Mouse (Mus musculus): ENCODE measurements around the gene Gas7.

The Gas7 gene

DNA sequence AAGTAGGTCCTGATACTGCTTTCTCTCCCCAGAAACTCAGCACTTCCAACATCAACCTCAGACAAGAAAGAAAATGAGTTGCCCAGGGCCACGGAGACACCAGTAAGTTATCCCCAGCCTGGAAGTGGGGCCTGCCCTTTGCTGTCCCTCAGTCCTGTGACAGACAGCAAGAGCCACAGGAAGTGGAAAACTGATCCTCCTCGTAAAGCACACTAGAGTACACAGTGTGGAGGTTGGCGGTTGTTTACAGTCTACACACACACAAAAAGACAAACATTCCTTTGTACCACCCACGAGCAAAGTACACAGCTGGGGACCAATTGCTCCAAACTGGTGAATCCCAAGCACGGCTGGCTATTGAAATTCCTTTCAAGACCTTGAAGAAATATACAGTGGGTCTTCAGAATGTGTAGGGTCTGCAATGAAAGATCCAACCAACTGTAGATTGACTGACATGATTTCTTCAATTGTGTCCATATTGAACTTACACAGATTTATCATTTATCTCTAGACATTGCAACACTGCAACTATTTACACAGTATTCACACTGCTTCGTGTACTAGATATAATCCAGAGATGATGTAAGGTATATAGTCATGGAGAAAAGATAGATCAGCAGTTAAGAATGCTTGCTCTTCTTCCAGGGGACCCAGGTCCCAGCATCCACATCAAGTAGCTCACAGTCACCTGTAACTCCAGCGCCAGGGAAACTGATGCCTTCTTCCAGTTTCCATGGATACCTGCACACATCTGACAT is 267.3 kb downstream of the Gas7 start:
- DNase-seq (ENCODE audit: low spot score): no peak

DNA sequence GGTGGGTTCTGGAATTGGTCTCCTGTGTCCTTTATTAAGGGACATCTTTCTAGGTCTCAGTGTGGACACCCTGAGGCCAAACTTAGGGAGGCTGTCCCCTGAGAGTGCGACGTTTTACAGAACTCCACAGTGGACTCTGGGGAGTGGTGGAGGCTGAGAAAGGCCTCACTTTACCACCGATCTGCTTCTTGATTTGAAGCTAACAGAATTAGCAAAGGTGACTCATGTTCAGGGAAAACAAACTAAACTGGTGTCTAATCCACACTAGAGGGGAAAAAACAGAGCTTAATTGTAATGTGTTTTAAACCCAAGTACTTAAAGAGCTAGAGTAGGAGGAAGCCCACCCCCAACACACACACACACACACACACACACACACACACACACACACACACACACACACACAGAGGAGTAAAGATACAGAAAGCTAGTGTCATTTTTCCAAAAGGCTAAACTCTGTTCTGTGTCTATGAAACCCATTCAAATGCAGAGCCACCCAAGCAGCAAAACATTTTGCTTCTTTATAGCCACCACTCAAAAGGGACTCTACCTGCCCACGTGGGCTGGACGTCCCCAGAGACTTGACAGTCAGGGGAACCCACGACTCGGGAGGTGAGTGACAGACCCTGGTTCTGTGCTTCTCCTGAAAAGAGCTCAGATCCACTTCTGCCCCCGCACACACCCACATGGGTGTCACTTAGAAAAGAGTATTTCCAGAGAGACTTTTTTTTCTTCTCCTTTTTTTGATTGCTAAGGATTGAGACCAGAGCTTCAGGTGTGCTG is 268.2 kb downstream of the Gas7 start:
- DNase-seq (ENCODE audit: low spot score): no peak

GRCm38 (mm10) chr11:67727095-67727494 is 271.9 kb downstream of the Gas7 start:
- DNase-seq (ENCODE audit: low spot score): no peak

DNA sequence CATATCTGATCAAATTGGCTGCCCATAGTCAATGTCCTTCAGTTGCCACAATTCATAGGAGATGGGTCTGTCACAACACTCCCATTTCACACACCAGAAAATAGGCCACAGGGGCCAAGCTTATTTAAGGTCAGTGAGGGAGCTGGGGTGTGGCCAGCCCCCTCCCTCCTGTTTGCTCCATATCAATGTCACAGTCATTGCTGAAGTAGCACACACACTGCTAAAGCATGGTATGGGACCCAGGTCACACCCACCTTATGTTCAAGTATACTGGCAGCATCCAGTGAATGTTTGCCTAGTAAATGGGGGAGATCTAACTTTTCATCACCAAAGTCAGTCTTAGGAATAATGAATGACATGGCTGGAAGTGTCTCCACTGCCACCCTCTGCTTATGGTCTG is 273.5 kb downstream of the Gas7 start:
- no peak for DNase-seq (ENCODE audit: low spot score)

DNA sequence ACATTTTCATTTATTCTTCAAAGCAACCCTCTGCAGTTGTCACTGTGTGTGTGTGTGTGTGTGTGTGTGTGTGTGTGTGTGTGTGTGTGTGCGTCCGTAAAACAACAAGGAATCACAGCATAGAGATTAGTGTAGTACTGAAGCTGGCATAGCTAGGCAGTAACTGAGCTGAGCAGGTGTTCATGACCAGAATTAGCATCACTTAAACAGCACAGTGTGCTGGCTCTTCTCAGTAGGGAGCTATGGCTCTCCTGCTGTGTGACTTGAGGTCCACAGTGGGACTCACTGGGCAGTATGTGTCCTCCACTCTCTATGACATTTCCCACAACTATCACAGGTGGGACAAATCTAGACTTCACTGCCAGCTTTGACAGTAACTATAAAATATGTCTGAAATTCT is 275.8 kb downstream of the Gas7 start:
- DNase-seq (ENCODE audit: low spot score): no peak

DNA sequence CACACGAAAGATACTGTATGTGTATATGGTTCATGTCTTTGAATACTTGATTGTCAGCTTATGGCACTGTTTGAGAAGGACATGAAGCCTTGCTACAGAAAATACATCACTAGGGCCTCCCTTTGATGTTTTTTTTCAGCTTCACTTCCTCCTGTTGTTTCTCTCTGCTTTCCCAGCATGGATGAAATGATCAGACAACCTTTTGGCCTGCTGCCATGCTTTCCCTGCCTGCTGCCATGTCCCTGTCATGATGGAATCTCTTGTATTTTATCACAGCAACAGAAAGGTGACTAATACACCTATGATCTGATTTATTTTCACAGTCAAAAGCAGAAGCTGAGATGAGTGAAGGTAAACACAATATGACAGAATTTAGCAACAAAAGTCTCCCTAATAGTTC is 278.5 kb downstream of the Gas7 start:
- no peak for DNase-seq (ENCODE audit: low spot score)

- no peak for DNase-seq (ENCODE audit: low spot score)
Measured at GRCm38 (mm10) chr11:67734597-67734996, 279.4 kb downstream of the Gas7 start.

GRCm38 (mm10) chr11:67738345-67738744 is 283.1 kb downstream of the Gas7 start:
- no peak for DNase-seq (ENCODE audit: low spot score)
